Comparison of ENCODE assay signal across 13 mouse cellular contexts in genomic region chr2:153238406-153238805, GRCm38 (mm10). TPM values are rescaled to one million over a fixed set of nuclear protein-coding genes. Genes with fewer than 3 reads are reported as not detected.
DNase-seq lines count a peak whose midpoint lies in the region; ATAC-seq lines count a peak whose summit lies in the region.
"Had no signal": no experiment of that assay in that cellular context is flagged by ENCODE, and none has a peak within 500 bp of the region (broad histone marks: within the 10 kb centered on the region; RNA-seq: fewer than 3 reads in every experiment).

No protein-coding gene starts in this region.

- no peak overlapping the region for H3K4me3 ChIP-seq in kidney, embryonic 15.5 days (replicated peaks)
- peak overlapping the region; percentile 93; the same call in 1 of the 2 replicates for H3K4me3 ChIP-seq in embryonic facial prominence, embryonic 10.5 days
- H3K4me3 ChIP-seq: left cerebral cortex, adult 2 months had no signal

- no peak for ATAC-seq in kidney, embryonic 15.5 days (replicated peaks; ENCODE audit: low FRiP score)
- ATAC-seq: hindbrain, embryonic 16.5 days; midbrain, embryonic 13.5 days; Patski had no signal

- no peaks in the 10 kb centered on the region for H3K27me3 ChIP-seq in kidney, embryonic 15.5 days
- no peaks in the 10 kb centered on the region for H3K27me3 ChIP-seq in embryonic facial prominence, embryonic 10.5 days (replicated peaks; ENCODE audit: low read depth, poor library complexity, severe bottlenecking)
- H3K27me3 ChIP-seq: midbrain, embryonic 13.5 days; Patski had no signal

- 65% methylated on average over 2 of the region's 2 CpGs for WGBS in kidney, embryonic 15.5 days
- WGBS in embryonic facial prominence, embryonic 10.5 days, result 77% methylated on average over 2 of the region's 2 CpGs

- H3K9ac ChIP-seq in kidney, embryonic 15.5 days, result no peak overlapping the region

- H3K4me2 ChIP-seq in kidney, embryonic 15.5 days, result peak overlapping the region; percentile 80; the same call in 1 of the 2 replicates

- H3K36me3 ChIP-seq in kidney, embryonic 15.5 days, result peaks cover 35% of the 10 kb centered on the region
- peaks cover 54% of the 10 kb centered on the region for H3K36me3 ChIP-seq in embryonic facial prominence, embryonic 10.5 days (replicated peaks)

- DNase-seq in adrenal gland, adult 8-10 months, result peak; percentile 41
- no peak for DNase-seq in adrenal gland, postnatal 4 days (ENCODE audit: low spot score in 2 of 2)
- DNase-seq in kidney, postnatal 10 days, result no peak
- DNase-seq in embryonic facial prominence, embryonic 10.5 days (ENCODE audit: low spot score), result no peak
- DNase-seq in lung, postnatal 36 days, result peak; percentile 50
- DNase-seq in left cerebral cortex, postnatal 4 days, result no peak
- DNase-seq in layer of hippocampus, adult 8-10 months (ENCODE audit: low spot score in 2 of 2), result no peak
- DNase-seq: cerebellum, adult 11 months had no signal

- no peak overlapping the region for H3K27ac ChIP-seq in kidney, embryonic 15.5 days
- H3K27ac ChIP-seq in embryonic facial prominence, embryonic 10.5 days (replicated peaks), result no peak overlapping the region
- H3K27ac ChIP-seq: left cerebral cortex, adult 2 months; midbrain, embryonic 13.5 days had no signal

- H3K4me1 ChIP-seq in kidney, embryonic 15.5 days, result peaks cover 52% of the 10 kb centered on the region
- H3K4me1 ChIP-seq in embryonic facial prominence, embryonic 10.5 days, result peaks cover 43% of the 10 kb centered on the region

- no peaks in the 10 kb centered on the region for H3K9me3 ChIP-seq in kidney, embryonic 15.5 days (replicated peaks)
- H3K9me3 ChIP-seq in embryonic facial prominence, embryonic 10.5 days, result no peaks in the 10 kb centered on the region
- H3K9me3 ChIP-seq: midbrain, embryonic 13.5 days had no signal

- intact Hi-C loops in left cerebral cortex, postnatal 4 days (cut with DNase I), result no loop called here

RNA-seq across cellular contexts. Expression of gene Plagl2, which starts 2.8 kb away (rescaled TPM):
- total RNA-seq in adrenal gland, adult 8-10 months (2022), result 10 to 100 TPM in 2 of 4 experiments, 1 to 10 TPM in 2; 9.0 to 14.0 (median 11.6) TPM
- 10 to 100 TPM; 19.1 to 20.3 TPM for total RNA-seq in adrenal gland, postnatal 4 days (2021)
- polyA plus RNA-seq in kidney, embryonic 15.5 days (2015; fragmentation: Nextera tagmentation; extraction: Ambion mirVana), result 15.4 and 16.0 TPM in 2 replicates
- 25.6 and 28.1 TPM in 2 replicates for polyA plus RNA-seq in embryonic facial prominence, embryonic 10.5 days (2016; fragmentation: Nextera tagmentation; extraction: Ambion mirVana)
- total RNA-seq in left cerebral cortex, postnatal 4 days (2021), result 1 to 10 TPM; 6.8 to 8.6 TPM
- total RNA-seq in layer of hippocampus, adult 8-10 months (2022), result 1 to 10 TPM; 6.6 to 7.2 (median 6.7) TPM

RNA-seq across cellular contexts. Expression of gene Pofut1, which starts 2.9 kb away (rescaled TPM):
- total RNA-seq in adrenal gland, adult 8-10 months (2022), result 10 to 100 TPM; 74.6 to 88.0 (median 79.3) TPM
- 10 to 100 TPM; 47.3 to 48.8 TPM for total RNA-seq in adrenal gland, postnatal 4 days (2021)
- 6.4 and 7.0 TPM in 2 replicates for polyA plus RNA-seq in kidney, embryonic 15.5 days (2015; fragmentation: Nextera tagmentation; extraction: Ambion mirVana)
- 4.7 and 5.6 TPM in 2 replicates for polyA plus RNA-seq in embryonic facial prominence, embryonic 10.5 days (2016; fragmentation: Nextera tagmentation; extraction: Ambion mirVana)
- total RNA-seq in left cerebral cortex, postnatal 4 days (2021), result 10 to 100 TPM; 23.2 to 23.3 TPM
- total RNA-seq in layer of hippocampus, adult 8-10 months (2022), result 10 to 100 TPM; 20.7 to 22.4 (median 21.6) TPM

RNA-seq across cellular contexts. Expression of gene Tspyl3, which starts 13.2 kb away (rescaled TPM):
- 1 to 10 TPM; 3.5 to 5.0 (median 3.9) TPM for total RNA-seq in adrenal gland, adult 8-10 months (2022)
- 1 to 10 TPM; 8.6 to 8.8 TPM for total RNA-seq in adrenal gland, postnatal 4 days (2021)
- 10.3 and 12.2 TPM in 2 replicates for polyA plus RNA-seq in kidney, embryonic 15.5 days (2015; fragmentation: Nextera tagmentation; extraction: Ambion mirVana)
- 8.3 and 10.1 TPM in 2 replicates for polyA plus RNA-seq in embryonic facial prominence, embryonic 10.5 days (2016; fragmentation: Nextera tagmentation; extraction: Ambion mirVana)
- 10 to 100 TPM; 36.3 to 37.3 TPM for total RNA-seq in left cerebral cortex, postnatal 4 days (2021)
- 10 to 100 TPM; 22.1 to 24.5 (median 23.5) TPM for total RNA-seq in layer of hippocampus, adult 8-10 months (2022)

RNA-seq across cellular contexts. Expression of gene Kif3b, which starts 52.8 kb away (rescaled TPM):
- total RNA-seq in adrenal gland, adult 8-10 months (2022), result 10 to 100 TPM; 28.7 to 34.4 (median 32.1) TPM
- 10 to 100 TPM; 28.0 to 29.2 TPM for total RNA-seq in adrenal gland, postnatal 4 days (2021)
- 8.1 and 9.0 TPM in 2 replicates for polyA plus RNA-seq in kidney, embryonic 15.5 days (2015; fragmentation: Nextera tagmentation; extraction: Ambion mirVana)
- polyA plus RNA-seq in embryonic facial prominence, embryonic 10.5 days (2016; fragmentation: Nextera tagmentation; extraction: Ambion mirVana), result 6.2 and 6.4 TPM in 2 replicates
- 100 to 1,000 TPM; 109 to 110 TPM for total RNA-seq in left cerebral cortex, postnatal 4 days (2021)
- 10 to 100 TPM; 46.6 to 58.4 (median 52.2) TPM for total RNA-seq in layer of hippocampus, adult 8-10 months (2022)

Comparison
In these comparisons a context has a peak if more than half of its experiments do, and no peak if none do; other contexts are left out.
1. DNase-seq: peak in adrenal gland, adult 8-10 months (single experiment) and lung, postnatal 36 days (single experiment); none in adrenal gland, postnatal 4 days (0 of 2), kidney, postnatal 10 days (single experiment), embryonic facial prominence, embryonic 10.5 days (single experiment), left cerebral cortex, postnatal 4 days (single experiment) and layer of hippocampus, adult 8-10 months (0 of 2).